Mouse (Mus musculus): ENCODE measurements around the gene Tbc1d4.

Gene Tbc1d4

DNA sequence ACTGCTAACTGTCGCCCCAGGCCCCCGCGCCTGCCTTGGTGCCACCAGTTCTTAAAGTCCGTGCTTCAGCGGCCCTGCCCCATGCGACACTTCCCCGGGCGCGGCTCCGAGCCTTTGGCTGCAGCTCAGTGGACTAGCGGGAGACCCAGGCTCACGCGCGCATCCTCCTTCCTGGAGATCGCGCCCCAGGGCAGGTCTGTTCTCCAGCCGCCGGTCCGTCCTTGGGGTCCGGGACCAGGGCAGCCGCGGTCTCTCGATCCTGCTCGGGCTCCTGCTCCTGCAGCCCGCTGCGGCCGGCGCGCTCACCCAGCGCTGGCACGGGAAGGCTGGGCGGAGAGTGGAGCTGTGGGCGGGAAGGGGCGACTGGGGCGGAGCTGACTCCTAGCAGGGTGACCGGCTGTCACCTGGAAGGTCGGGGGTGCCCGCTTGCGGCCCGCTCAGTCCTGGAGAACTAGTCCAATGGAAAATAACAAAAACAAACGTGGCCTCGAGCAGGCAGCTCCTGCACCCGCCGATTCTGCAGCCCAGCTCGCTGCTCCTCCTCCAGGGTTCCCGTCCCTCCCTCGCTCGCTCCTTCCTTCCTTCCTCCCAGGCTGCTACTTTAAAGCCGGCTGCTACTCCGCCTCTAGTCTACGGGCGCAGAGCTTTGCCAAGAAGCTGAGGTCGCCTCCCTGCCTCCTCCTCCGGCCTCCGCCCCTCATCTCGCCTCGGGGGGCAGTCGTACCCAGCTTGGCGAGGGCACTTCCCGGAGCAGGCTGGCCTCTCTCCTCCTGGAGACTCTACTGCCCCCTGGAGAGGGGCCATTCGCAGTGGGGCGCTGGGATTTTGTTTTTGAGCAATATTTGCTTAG lies at the start of gene Tbc1d4:
Gene Tbc1d4, minus strand, starts transcription at position 673 of the 850 bp plus-strand sequence.
- DNase-seq: peak; percentile 86

DNA sequence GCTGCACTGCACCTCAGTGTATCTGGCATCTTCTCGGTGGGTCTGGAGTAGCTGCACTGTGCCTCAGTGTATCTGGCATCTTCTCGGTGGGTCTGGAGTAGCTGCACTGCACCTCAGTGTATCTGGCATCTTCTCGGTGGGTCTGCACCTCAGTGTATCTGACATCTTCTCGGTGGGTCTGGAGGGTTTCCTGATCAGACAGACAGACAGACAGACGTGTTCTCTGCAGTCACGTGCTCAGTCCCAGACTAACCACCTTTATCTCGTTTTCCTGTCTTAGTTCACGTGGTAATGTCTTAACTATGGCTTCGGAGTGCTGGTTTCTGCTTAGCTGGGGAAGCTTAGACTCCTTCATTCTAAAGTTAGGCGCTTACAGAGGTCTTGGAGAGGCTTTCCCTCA lies 47.3 kb upstream of the Tbc1d4 start:
- DNase-seq: no peak

DNA sequence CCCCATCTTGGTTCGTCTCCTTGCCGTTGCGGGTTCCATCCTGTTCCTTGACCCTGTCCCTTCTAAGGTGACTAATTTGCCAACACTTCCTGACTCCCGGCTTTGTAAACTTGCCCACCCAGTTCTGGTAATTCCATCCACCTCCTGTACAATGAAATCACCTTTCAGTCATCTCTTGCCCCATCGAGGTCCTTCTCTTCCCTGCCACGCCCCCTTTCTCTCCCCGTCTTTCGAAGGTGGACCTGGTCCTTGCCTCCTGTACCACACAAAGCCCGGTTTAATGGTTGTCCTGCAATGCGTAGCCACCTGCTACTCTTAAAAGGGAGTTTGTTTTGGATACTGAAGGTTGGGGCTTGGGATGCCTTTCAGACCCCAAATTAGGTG lies 45.5 kb upstream of the Tbc1d4 start:
- DNase-seq: no peak

DNA sequence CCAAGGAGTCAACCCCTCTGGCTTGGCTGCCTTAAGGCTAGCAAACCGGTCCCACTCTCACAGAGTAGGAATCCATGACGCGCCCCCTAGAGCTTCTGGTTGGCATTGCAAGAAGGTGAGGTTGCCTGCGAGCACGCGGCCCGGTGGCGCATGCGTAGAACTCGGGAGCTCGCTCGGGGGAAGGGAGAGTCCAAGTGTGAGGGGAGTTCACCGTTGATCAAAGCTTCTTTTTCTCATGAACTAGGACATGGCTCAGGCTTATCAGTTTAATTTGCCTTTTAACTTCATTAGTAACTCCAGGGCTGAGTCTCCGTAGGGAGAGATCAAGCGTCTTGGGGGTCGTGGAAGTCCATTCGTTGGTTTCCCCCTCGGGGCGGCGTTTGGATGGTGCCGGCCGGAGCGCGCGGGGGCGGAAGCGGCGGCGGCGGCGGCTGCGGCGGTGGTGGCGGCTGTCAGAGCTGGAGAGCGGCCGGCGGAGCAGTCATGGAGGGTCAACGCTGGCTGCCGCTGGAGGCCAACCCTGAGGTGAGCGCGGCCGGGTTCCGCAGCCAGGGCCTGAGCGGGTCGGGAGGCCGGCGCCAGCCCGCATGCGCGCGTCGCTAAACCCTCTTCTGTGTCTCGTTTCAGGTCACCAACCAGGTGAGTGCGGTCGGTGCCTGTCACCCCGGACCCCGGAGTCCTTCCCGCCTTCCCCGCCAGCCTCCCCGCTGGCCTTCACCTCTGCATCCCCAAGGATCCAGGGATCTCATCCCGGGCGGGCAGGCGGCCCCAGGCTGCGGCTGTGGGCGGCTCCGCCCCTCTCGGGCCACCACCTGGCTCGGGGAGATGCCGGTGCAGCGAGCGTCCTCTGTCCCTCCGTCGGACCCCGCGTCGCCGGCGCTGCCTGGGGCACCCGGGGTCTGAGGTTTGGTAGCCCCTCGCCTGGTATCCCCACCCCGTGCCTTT lies 44.9 kb upstream of the Tbc1d4 start, which contains the start of gene Uchl3:
Gene Uchl3, plus strand, starts transcription at position 387 of the 945 bp plus-strand sequence.
- peak; percentile 100 for DNase-seq

DNA sequence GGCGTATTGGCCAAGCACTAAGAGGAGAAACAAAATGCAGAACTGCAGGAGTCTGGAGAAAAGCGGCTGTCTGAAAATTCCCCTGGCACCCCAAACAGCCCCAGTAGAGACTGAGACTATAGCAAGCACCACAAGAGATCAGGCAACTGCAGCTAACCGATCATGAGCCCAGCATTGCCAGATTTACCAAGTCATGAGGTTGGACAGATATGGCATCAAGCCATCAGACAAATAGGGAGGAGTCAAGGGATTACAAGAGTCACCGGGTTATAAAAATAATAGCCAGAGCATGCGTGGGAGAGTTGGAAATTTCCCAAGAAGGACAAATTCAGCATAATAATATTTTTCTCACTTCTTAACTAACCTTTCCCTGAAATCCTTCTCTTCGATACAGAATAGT lies 43.6 kb upstream of the Tbc1d4 start:
- DNase-seq: no peak

DNA sequence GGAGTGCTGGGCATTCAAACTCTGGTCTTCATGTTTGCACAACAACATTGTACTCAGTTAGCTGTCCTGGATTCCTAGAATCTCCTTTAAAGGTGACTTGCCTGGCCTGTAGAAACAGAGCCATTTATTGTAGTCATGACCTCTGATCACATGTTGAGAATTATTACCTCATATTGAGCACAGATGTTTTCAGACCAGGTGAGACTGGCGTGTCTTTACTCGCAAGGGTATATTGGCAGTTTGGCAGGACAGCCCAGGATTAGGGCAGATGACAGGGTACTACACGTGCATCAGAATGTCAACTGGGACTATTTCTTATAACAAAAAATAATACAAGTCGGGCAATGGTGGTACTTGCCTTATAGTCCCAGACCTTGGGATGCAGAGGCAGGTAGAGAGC lies 41.6 kb upstream of the Tbc1d4 start:
- DNase-seq: no peak

DNA sequence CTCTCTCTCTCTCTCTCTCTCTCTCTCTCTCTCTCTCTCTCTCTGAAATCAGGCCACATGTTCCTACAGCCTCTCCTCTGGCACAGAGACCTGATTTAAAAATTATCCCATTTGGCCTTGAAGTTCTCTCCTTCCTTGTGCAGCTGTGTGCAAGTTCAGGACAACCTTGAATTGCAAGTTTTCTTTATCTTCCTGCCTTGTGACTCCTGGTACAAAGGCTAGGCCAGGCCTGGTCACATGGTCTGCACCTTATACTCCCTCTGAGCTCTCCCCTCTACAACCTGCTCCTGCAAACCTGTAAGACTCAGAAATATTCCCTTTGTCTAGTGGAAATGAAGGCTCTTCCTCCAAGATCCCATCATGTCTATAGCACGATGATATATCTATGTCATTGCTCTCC lies 36.0 kb upstream of the Tbc1d4 start:
- no peak for DNase-seq

DNA sequence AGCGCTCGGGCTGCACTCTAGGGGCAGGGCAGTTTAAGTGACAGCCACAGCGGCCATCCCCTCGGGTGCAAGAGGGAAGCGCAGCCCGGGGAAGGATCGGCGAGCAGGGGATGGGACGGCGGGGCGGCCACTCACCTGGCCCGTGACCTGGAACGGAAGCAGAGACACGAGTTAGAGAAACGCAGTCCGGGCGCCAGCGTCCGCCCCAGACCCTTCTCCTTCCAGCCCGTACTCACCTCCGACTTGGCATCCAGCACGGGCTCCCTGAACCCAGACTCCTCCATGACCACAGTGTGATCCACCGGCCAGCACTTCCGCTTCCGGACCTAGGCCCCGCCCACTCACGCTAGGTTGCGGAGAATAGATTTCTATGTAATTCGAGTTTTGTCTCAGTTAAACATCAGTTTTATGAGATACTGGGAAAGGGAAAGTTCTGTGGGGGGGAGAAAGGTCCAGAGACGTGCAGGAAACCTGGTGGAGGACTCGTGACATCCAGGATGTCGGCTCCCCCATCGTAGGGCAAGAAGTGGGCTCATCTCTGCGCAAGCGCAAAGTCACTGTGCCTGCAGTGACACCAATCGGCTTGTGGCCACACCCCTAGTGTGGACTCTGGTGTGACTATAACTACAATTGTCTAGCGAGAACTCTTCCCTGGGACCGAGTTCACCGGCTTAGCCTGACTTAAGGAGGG lies 31.3 kb upstream of the Tbc1d4 start, which contains the start of gene Commd6:
Gene Commd6, minus strand, starts transcription at position 534 of the 691 bp plus-strand sequence.
- peak; percentile 89 for DNase-seq

DNA sequence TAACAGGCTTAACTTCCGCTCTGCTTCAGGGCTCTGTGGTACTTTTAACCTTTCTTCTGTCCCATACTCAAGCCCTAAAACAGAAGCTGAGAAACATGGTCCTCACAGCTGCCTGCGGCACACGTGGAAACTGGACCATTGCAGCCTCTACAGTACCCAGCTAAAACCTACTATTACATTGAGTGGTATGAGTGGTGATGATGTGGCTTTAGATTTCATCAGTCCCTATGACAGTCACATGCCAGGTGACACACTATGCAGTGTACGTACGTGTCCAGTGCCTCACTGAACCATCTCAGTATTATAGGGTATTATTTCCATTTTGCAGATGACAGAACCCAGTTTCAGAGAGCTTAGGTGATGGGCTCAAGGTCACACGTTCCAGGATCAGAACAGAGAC lies 28.4 kb upstream of the Tbc1d4 start:
- no peak for DNase-seq

DNA sequence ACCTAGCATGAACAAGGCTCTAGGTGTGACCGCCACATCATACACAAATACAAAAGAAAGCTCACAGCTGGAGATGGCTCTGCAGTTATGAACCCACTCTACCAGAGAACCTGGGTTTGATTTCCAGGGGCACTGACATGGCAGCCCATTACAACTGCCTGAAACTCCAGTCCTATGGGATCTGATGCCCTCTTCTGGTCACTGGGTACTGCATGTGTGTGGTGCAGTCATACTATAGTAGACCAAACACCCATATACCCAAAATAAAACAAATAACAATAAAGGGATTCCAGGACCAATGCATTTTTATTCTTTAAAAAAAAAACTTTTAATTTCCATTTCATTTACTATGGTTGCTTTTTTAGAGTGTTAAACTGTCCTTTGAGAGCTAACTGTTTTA lies 26.8 kb upstream of the Tbc1d4 start:
- no peak for DNase-seq

DNA sequence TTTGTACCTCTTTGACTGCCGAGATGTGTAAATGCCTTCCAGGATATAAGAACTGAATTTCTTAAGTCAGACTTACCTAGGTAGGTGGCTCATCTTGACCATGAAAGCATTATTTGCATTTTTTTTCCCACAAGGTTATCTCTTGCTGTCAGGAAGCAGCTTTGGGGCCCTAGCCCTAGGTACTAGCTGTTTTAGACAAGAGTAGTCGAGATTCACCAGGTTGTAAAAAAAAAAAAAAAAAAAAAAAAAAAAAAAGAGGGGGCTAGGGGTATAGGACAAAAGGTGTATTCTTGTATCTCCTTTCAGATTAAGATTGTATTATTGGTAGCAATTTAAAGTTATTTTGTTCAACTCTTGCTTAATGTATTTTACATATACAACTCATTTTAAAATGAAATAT lies 21.6 kb upstream of the Tbc1d4 start:
- no peak for DNase-seq

DNA sequence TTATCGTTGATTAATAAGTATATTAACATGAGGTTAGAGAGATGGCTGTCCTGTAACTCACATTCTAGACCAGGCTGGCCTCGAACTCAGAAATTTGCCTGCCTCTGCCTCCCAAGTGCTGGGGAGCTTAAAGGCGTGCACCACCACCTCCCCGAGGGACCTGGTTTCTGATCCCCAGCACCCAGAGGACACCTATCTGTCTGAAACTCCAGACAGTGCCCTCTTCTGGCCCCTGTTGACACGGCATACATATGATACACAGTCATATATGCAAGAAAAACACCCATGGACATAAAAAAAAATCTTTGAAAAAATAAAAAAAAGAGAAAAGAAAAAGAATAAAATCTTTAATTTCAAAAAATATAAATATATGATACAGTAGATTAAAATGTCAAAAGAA lies 8.7 kb upstream of the Tbc1d4 start:
- DNase-seq: no peak

DNA sequence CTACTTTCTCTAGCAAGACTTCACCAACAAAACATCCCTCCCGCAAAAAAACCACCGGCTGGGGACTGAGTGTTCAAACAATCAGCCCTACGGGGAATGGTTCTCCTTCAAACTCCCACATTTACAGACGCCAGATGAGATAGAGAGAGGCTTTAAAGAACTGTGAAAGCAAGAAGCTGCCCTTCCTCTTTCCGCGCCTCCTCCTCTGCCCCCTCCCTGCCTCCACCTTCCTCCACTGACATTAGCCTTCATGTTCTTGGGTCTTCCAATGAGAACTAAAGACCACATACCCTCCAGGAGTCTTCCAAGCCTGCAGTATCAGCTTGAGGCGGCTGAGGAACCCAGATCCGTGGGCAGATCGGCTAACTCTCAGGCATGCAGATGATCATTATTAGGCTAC lies 7.2 kb upstream of the Tbc1d4 start:
- DNase-seq: no peak

DNA sequence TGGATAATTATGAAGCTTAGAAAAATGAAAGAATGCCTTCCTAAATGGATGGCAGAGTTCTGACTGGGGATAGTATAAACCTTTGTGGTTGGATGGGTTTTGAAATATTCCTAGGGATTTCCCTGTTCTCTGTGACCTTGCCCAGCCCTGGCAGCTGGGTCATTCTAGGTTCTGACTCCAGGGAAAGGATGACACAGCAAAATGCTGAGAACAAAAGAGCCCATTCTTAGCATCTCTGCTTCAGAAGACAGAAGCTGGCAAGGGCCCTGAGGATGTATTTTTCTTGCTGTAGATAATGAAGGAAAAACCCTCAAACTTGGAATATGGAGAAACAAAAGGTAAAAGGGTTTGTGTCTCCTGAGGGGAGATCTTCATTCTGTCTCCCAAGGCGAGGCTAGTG lies 4.2 kb upstream of the Tbc1d4 start:
- no peak for DNase-seq

DNA sequence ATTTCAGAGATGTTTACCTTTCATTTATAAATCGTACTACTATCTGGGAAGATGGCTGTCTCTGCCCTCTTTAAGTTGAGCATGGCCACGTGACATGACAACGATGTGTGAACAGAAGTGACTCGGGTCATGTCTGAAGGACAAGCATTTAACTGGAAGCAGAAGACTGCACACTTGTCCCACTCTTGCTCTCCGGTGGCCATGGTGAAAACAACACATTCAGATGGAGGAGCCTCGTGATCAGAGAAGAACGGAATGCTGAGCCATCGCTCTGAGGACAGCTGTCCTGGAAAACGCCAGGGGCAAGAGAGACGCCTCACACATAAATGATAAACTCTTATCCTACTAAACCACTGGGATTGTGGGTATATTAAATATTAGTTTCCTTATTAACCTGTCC lies 1.7 kb upstream of the Tbc1d4 start:
- no peak for DNase-seq

DNA sequence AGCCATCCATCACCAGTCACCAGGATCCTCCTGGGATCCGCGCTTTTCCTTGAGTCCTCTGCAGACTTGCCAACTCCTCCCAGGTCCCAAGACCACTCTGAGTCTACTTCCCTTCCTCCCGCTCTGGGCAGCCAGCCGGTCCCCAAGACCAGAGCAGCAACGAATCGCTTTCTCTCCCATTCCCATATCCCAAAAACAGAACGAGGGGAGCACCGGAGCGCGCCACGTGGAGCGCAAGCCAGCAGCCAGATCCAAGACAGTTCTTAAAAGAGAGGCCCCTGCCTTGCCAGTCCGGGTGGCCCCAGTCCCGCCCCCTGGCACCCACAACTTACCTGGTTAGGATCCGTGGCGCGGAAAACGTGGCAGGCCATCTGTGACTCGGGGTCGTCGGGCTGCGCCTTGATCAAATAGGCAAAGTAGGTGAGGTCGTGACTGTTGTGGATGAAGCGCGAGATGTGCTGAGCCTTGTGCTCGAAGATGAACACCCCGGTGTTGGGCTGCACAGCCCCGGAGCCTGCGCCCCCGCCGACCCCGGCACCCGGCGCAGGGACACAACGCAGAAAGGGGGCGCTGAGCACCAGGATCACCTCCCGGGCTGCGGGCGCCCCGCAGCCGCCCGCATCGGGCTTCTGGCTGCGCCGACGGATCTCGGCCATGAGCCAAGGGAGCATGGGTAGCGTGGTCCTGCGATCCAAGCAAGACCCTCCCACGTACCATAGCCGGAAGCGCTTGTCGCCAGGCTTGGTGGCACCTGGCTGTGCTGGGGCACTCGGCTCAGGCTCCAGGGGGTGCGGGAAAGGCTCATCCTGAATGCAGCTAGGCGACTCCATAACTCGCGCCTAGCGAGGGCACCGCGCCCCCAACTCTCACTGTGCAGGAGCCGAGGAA lies 1.1 kb downstream of the Tbc1d4 start:
- peak; percentile 48 for DNase-seq

DNA sequence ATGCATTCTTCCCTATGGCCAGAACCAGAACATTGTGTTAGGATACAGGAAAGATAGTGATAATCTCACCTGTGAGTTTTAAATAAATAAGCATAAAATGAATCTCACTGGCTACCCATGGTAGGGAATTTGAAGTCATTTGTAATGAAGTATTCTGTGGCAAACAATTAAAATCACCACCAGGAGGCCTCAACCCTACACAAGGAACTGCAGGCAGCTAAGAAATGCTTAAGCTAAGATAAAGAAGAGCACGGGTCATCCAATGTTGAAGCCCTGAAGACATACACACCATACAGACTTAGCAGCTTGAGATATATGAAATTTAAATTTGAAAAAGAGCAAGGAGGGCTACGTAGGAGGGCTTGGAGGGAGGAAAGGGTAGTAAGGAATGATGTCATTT lies 3.1 kb downstream of the Tbc1d4 start:
- DNase-seq: no peak

DNA sequence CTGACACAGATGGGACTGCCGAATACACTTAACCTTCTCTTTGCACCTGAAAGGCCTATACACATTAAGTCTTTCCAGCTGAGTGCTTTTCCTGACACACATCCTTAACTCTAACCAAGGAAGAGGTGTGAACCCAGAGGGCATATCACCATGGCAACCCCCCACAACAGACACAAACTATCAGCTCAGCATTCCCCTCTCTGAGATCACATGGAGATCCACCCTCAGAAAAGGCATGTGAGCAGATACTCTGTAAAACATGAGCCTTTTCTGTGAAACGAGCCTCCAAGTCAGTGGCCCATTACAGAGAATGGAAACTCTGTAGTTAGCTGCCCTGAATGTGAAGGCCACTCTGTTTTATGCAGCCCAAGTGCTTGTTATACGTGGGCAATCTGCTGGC lies 6.1 kb downstream of the Tbc1d4 start:
- no peak for DNase-seq

DNA sequence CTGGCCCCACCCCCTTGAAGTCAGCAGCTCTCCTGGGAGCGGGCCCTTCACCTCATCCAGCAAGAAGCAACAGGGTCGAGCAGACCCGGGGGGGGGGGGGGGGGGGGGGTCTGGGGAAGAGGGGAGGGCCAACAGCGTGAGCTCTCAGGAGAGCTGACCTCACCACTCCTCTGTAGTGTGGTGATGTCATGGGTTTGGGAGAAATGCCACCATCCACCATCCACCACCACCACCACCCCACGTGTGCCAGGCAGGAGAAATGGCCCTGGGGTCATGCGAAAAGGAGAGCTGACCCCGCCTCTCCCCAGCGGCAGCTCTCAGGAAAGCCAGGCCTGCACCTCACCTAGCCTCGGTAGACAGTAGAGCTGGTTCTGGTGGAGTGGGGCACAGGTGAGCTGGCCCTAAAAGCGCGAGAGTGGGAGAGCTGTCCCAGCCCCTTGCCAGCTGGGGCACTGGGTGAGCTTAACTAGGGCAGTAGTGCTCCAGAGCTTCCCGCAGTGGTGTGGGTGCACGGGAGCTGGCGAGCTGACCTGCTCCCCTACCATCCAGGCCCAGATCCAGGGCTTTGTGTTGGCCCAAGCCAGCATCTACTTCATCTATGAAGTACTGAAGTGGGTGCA lies 11.8 kb downstream of the Tbc1d4 start:
- no peak for DNase-seq

DNA sequence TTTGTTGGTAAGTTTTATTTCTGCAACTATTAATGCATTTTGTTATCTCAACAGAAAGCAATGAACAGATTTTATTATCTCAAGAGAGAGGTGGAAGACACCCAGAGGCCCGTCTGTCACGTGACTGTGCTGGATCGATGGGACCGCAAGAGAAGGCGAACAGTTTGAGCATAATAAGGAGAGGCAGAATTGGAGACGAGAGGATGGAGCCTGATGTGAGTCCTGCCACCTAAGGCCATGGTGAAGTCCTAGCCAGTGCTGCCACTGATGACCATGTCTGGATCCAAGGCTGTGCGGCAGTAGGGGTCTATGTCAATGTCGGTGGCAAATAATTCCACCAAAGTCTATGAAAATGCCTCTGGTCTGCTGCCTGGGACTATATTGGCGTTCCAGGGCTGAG lies 12.3 kb downstream of the Tbc1d4 start:
- no peak for DNase-seq

DNA sequence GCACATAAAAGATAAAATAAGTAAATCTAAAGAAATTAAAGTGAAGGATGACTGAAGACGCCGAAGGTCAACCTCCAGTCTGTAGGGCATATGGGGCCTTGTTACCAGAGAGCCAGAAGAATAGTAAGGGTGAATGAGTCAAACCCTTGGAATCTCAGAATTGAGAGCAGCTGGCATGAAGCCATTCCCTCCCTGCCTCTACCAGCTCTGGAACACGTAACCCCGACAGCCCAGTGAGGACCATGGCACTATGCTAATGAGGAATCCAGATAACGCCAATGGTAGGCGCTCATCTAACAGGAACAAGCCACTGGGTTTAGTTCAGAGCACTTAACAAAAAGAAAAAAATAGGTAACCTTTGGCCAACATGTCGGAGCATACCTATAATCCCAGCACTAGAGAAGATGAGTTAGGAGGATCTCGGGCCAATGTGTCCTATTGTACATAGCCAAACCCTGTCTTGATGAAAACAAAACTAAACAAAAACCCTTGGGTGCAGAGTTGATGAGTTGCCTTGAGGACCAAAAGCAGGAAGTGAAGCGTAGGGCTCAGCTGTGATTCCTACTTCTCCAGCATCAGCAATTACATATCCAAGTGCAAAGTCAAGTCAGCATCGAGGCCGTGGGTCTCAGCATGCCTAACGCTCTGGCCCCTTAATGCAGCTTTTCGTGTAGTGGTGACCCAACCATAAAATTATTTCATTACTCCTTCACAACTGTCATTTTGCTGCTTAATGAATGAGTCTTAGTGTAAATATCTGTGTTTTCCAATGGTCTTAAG lies 13.5 kb downstream of the Tbc1d4 start:
- no peak for DNase-seq

Measured in cerebellum, adult 8-10 months (tissue).